Mouse (Mus musculus): ENCODE data around the gene Gm5089. TPM values are rescaled to one million over a fixed set of nuclear protein-coding genes. Genes with fewer than 3 reads are reported as not detected.

Gm5089 gene
- polyA plus RNA-seq, 1 experiment from 2014 or later: 2.1 TPM

DNA sequence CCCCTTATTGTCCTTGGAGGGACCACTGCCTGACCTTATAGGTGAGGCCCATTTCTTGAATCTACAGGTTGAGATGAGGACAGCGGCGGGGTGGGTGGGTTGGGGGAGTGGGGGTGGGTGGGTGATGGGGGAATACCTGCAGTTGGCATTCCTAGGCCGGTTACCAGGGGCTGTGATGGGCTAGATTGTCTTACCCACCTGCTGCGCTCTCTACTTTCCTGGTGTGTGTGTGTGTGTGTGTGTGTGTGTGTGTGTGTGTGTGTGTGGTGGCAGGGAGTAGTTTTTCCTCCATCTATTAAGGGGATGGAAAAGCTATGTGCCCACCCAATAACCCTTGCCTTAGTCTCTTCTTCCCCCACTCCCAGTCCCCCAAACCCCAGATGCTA, 33.5 kb upstream of the Gm5089 start:
- Histone ChIP-seq H3K4me2 (peak overlapping the region; percentile 63), H3K9ac (peak overlapping the region; percentile 38; the same call in 1 of the 2 replicates), H3K4me3 (replicated peaks) (peak overlapping the region; percentile 24), H3K9me3 (no peaks in the 10 kb centered on the region), H3K27me3 (peaks cover 57% of the 10 kb centered on the region), H3K27ac (peak overlapping the region; percentile 73), H3K4me1 (peaks cover 54% of the 10 kb centered on the region), H3K36me3 (replicated peaks) (no peaks in the 10 kb centered on the region)
- WGBS: 0% methylated on average over 3 of the region's 4 CpGs
- ATAC-seq (ENCODE audit: low FRiP score): no peak

DNA sequence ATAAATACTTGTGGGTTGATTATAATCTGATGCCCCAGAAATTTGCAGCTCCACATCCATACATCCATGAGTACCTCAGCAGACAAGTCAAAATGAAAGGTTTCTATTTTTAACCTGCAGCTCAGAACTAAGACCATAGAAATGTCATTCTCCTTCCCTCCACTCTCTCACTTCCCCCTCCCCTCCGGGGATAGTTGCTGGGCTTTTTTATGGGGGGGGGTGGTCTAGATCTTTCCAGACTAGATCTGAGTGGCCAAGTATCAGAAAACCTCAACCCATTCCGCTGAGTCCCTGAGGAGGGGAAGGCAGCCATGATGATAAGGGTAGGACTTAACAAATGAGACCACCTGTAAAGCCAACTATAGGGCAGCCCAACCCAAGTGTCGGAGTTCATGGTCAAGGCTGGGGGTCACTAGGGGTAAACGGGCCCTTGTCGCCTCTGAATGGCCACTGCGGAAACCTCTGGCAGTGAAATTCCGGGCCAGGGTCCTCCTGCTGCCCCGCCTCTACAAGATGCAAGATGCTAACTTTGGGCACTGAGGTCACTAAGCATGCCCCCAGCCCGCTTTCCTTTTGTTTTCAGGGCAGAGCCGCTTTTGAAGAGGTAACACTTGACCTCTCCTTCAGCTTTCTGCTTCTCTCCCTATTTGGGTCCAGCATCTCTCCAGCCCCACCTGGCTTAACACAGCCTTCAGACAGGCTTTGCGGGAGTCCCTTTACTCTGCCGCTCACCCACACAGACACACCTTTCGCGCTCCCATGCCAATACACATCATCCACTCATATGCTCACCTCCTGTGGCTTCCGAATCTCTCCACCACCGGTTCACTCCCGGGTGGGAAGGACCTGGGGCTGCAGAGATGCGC, 32.9 kb upstream of the Gm5089 start:
- Histone ChIP-seq H3K4me3 (replicated peaks) (peak overlapping the region; percentile 24), H3K27me3 (peaks cover 60% of the 10 kb centered on the region), H3K9me3 (no peaks in the 10 kb centered on the region), H3K9ac (peak overlapping the region; percentile 38), H3K27ac (peak overlapping the region; percentile 73; the same call in 1 of the 2 replicates), H3K4me2 (peak overlapping the region; percentile 63), H3K4me1 (peaks cover 53% of the 10 kb centered on the region), H3K36me3 (replicated peaks) (peaks cover 2% of the 10 kb centered on the region; the same call in 1 of the 2 replicates)
- WGBS: 6% methylated on average over 18 of the region's 18 CpGs
- ATAC-seq (ENCODE audit: low FRiP score): no peak

DNA sequence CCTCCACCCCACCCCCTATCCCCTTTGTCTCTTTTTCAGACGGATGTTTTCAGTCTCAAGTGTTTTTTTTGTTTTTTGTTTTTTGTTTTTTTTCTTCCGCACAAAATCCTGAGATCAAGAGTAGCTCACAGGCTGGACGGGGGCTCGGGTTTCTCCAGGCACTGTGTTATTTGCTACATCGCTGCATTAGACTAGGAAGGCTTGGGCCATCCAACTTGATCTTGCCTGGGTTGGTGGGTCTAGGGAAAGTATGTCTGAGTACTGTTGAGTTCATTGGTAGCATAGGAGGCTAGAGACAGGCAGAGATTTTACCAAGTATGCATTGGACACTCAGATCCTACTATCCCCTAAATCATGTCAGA, 32.1 kb upstream of the Gm5089 start:
- ATAC-seq (ENCODE audit: low FRiP score): no peak
- H3K27me3 ChIP-seq: peaks cover 67% of the 10 kb centered on the region
- peak overlapping the region; percentile 55 for H3K9ac ChIP-seq
- H3K27ac ChIP-seq: peak overlapping the region; percentile 88
- H3K9me3 ChIP-seq: no peaks in the 10 kb centered on the region
- peak overlapping the region; percentile 63 for H3K4me2 ChIP-seq
- WGBS: 3% methylated on average over 5 of the region's 5 CpGs
- peak overlapping the region; percentile 90 for H3K4me3 ChIP-seq (replicated peaks)
- H3K36me3 ChIP-seq (replicated peaks): peaks cover 9% of the 10 kb centered on the region; the same call in 1 of the 2 replicates
- peaks cover 54% of the 10 kb centered on the region for H3K4me1 ChIP-seq

DNA sequence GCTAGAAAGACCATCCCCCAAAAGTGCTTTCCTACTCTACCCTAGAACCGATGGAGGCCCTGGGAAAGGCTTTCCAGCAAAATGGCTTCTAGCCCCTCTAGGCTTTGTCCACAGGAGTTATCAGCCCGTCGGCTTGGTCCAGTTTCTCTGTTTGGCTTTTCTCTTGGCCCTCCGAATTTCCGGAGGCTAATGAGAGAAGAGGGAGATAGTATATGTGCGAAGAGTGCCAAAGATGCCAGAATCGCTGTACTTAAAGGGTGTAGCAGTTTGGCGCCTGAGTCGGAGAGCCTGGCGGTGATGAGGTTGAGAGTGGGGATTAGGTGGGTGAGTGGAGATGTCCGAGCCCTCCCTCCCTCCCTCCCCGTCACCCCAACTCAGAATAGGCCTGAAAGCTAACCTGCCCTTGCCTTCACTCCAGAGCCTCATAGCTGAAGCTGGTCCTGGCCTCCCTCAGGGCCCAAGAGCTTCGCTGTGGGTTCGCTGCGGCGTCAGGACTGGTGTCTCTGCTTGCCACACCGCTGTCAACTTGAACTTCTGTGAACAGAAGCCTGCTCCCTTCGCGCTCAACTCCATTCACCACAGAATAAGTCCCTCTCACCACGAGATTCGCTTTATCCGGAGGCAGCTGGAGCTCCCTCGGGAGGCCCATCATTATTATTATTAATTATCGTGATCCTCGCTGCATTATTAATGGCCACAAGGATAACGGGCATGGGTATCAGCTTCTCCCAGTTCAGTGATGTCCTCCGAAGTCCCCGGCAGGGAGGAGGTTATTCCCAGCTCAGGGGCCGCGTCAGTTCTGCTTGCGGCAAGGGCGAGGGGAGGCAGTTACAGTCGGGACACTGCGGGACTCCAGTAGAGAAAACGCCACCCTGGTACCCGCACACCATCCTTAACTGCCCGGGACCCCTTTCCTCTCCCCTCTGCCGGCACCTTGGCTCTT, 31.4 kb upstream of the Gm5089 start:
- peak; percentile 18 for ATAC-seq (ENCODE audit: low FRiP score)
- peak overlapping the region; percentile 90 for H3K4me3 ChIP-seq (replicated peaks)
- H3K36me3 ChIP-seq (replicated peaks): peaks cover 10% of the 10 kb centered on the region; the same call in 1 of the 2 replicates
- peak overlapping the region; percentile 63 for H3K4me2 ChIP-seq
- peaks cover 56% of the 10 kb centered on the region for H3K4me1 ChIP-seq
- H3K9me3 ChIP-seq: no peaks in the 10 kb centered on the region
- 2% methylated on average over 38 of the region's 38 CpGs for WGBS
- H3K27me3 ChIP-seq: peaks cover 66% of the 10 kb centered on the region
- H3K27ac ChIP-seq: peak overlapping the region; percentile 88
- peak overlapping the region; percentile 55 for H3K9ac ChIP-seq

DNA sequence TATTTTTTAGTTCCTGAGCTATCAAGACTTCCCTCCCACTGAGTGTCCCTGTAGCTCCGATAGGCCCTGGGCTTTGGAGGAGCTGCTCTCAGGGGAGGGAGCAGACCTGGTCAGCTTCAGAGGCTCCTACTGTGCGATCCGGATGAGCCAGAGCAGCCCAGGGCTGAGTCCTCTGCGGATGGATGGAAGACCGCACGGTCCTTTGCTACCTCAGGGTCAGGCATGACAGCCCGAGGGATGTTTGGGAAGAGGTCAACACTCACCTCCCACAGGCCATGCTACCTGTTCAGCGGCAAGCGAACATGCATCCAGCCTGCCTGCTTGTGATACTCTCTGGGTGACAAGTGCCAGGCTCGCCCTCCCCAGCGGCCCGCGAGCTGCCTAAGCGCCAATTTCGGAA, 30.3 kb upstream of the Gm5089 start:
- Histone ChIP-seq H3K9ac (peak overlapping the region; percentile 55), H3K36me3 (replicated peaks) (peaks cover 15% of the 10 kb centered on the region; the same call in 1 of the 2 replicates), H3K4me1 (peaks cover 58% of the 10 kb centered on the region), H3K4me2 (peak overlapping the region; percentile 63), H3K27ac (peak overlapping the region; percentile 88), H3K27me3 (peaks cover 69% of the 10 kb centered on the region), H3K4me3 (replicated peaks) (peak overlapping the region; percentile 90), H3K9me3 (no peaks in the 10 kb centered on the region)
- peak; percentile 40 for ATAC-seq (ENCODE audit: low FRiP score)
- 8% methylated on average over 15 of the region's 15 CpGs for WGBS

DNA sequence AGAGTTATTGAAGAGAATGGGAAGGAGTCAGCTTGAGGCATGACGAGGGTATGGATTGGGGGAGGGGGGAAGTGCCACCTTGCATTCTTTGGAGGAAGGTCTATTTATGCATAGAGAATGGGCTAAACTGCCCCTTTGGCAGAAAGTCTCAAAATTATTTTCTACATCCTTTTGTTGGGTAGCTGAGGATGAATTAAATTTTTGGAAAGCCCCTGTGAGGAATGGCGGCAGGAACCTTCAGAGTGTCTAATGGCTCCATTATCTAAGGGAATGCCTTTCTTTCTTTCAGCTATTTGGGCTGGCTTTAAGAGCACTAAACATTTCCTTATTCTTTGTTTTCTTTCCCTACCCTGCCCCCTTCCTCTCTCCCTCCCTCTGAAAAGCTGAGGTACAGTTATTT, 29.4 kb upstream of the Gm5089 start:
- peaks cover 71% of the 10 kb centered on the region for H3K27me3 ChIP-seq
- H3K36me3 ChIP-seq (replicated peaks): peaks cover 16% of the 10 kb centered on the region; the same call in 1 of the 2 replicates
- H3K4me2 ChIP-seq: peak overlapping the region; percentile 63
- peak overlapping the region; percentile 55 for H3K9ac ChIP-seq
- H3K9me3 ChIP-seq: no peaks in the 10 kb centered on the region
- H3K4me1 ChIP-seq: peaks cover 61% of the 10 kb centered on the region
- WGBS: 2% methylated on average over 2 of the region's 2 CpGs
- H3K27ac ChIP-seq: peak overlapping the region; percentile 66; the same call in 1 of the 2 replicates
- H3K4me3 ChIP-seq (replicated peaks): peak overlapping the region; percentile 90
- ATAC-seq (ENCODE audit: low FRiP score): no peak

DNA sequence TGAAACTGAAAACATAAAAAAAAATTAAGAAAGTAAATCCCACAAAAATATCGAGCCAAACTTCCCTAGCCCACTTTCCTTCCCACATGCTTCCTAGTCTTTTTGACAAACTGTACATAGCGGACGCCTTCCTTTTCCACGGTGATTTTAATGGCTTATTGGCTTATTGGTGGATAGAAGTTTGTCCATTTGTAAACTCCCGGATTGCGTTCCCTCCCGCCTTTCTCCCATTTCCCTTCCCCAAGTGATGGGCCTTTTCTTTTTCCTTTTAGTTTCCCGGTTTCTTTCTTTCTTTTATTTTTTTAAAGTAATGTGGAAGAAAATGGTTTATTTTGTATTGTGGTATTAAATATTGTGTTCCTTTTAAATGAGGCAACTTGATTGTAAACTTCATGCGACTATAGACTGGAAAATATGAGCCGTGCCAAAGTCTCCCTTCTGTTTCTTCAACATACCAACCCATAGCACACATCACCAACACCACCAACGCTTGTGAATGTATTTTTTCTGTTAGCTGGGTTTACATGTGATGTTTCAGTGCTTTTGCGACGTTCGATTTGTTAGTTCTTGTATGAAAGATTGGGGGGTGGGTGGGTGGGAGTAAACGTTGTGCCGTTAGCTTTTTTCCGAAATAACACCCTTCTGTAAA, 28.7 kb upstream of the Gm5089 start:
- H3K9ac ChIP-seq: peak overlapping the region; percentile 58
- H3K4me1 ChIP-seq: peaks cover 61% of the 10 kb centered on the region
- H3K36me3 ChIP-seq (replicated peaks): peaks cover 16% of the 10 kb centered on the region; the same call in 1 of the 2 replicates
- peak overlapping the region; percentile 63 for H3K4me2 ChIP-seq
- peak overlapping the region; percentile 90 for H3K4me3 ChIP-seq (replicated peaks)
- no peak for ATAC-seq (ENCODE audit: low FRiP score)
- peaks cover 68% of the 10 kb centered on the region for H3K27me3 ChIP-seq
- peak overlapping the region; percentile 61; the same call in 1 of the 2 replicates for H3K27ac ChIP-seq
- WGBS: 11% methylated on average over 17 of the region's 17 CpGs
- H3K9me3 ChIP-seq: no peaks in the 10 kb centered on the region

DNA sequence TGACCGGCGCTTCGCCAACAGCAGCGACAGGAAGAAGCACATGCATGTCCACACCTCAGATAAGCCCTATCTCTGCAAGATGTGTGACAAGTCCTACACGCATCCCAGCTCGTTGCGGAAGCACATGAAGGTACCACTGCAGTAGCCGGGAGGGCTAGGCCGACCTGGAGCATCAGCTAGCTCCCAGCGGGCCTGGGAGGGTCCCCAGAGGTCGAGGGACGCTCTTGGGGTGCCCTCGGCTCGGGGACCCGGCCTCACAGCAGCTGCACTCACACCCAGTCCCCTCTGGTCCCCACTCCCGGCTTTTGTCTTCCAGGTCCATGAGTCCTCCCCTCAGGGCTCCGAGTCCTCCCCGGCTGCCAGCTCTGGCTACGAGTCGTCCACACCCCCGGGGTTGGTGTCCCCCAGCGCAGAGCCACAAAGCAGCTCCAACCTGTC, 27.7 kb upstream of the Gm5089 start:
- peaks cover 68% of the 10 kb centered on the region for H3K27me3 ChIP-seq
- peak overlapping the region; percentile 99 for H3K27ac ChIP-seq
- peaks cover 62% of the 10 kb centered on the region for H3K4me1 ChIP-seq
- no peaks in the 10 kb centered on the region for H3K9me3 ChIP-seq
- H3K36me3 ChIP-seq (replicated peaks): peaks cover 16% of the 10 kb centered on the region; the same call in 1 of the 2 replicates
- peak overlapping the region; percentile 63 for H3K4me2 ChIP-seq
- H3K9ac ChIP-seq: peak overlapping the region; percentile 99
- ATAC-seq (ENCODE audit: low FRiP score): no peak
- H3K4me3 ChIP-seq (replicated peaks): peak overlapping the region; percentile 90
- under 1% methylated on average over 22 of the region's 22 CpGs for WGBS

DNA sequence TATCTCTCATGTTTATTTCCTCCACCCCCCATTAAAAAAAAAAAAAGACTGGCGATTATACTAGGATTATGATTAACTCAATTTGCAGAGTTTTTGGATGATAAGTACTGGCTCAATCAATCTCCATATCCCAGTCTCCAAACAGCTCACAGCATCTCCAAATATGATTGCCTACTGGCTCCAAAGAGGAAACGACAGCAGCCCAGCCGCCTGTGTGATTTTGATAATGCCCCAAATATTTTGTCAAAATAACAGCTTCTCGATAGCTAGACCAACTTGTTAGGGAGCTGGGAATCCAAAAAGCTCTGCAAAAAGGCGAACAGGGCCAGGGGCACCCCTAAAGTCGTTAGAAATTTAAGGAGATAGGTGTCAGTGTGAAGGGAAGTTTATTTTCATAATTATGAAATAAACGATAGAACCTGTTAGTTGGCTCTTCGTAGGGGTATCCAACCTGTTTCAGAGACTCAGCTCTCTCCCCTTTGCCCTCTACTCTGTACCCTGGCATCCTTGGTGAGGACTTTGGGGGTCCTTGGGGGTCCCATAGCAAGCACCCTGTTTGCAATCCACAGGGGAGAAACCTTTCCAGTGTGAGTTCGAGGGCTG, 27.2 kb upstream of the Gm5089 start:
- H3K27me3 ChIP-seq: peaks cover 68% of the 10 kb centered on the region
- H3K4me1 ChIP-seq: peaks cover 65% of the 10 kb centered on the region
- peak overlapping the region; percentile 99 for H3K27ac ChIP-seq
- peak overlapping the region; percentile 90 for H3K4me3 ChIP-seq (replicated peaks)
- H3K9ac ChIP-seq: peak overlapping the region; percentile 99
- peak overlapping the region; percentile 63 for H3K4me2 ChIP-seq
- no peaks in the 10 kb centered on the region for H3K9me3 ChIP-seq
- 1% methylated on average over 9 of the region's 9 CpGs for WGBS
- ATAC-seq (ENCODE audit: low FRiP score): no peak
- H3K36me3 ChIP-seq (replicated peaks): peaks cover 16% of the 10 kb centered on the region; the same call in 1 of the 2 replicates

DNA sequence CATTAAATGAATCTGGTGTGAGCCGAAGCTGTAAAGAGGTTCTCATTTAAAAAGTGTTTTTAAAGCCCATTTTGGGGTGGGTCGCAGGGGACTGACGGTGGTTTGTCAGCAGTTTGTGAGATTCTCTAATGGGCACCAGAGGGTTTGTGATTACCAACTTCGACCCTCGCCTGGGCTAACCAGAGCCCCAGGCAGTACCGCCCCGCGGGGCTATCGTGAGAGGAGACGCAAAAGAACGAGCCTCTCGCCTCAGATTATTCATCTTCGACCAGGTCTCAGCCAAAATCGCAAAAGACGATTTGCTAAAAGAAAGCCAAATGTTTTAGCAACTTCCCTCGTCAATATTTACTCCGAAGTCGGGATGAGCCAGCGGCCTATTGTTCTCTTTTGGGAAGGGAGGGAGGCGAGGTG, 26.4 kb upstream of the Gm5089 start:
- peaks cover 16% of the 10 kb centered on the region; the same call in 1 of the 2 replicates for H3K36me3 ChIP-seq (replicated peaks)
- H3K9me3 ChIP-seq: no peaks in the 10 kb centered on the region
- H3K27ac ChIP-seq: peak overlapping the region; percentile 99
- peaks cover 57% of the 10 kb centered on the region for H3K4me1 ChIP-seq
- H3K9ac ChIP-seq: peak overlapping the region; percentile 99
- ATAC-seq (ENCODE audit: low FRiP score): no peak
- H3K27me3 ChIP-seq: peaks cover 65% of the 10 kb centered on the region
- H3K4me3 ChIP-seq (replicated peaks): peak overlapping the region; percentile 90
- H3K4me2 ChIP-seq: peak overlapping the region; percentile 63
- WGBS: 0% methylated on average over 20 of the region's 20 CpGs

DNA sequence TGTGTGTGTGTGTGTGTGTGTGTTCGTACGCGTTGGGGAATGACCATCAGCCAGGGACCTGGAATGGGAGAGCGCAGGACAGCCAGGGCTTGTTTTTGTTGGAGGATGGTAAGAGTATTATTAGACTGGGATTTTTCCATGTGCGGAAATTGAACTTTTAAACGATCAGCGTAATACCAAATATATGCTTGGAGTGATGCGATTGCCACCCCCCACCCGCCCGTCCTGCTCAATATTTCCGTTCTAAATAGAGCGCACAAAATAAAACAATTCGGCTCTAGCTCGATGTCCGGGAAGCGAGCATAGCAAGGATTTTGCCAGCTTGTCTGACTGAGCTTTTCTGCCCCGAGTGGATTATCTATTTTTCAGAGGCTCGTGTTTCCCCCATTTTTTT, 25.9 kb upstream of the Gm5089 start:
- peaks cover 61% of the 10 kb centered on the region for H3K27me3 ChIP-seq
- H3K27ac ChIP-seq: peak overlapping the region; percentile 99
- no peak for ATAC-seq (ENCODE audit: low FRiP score)
- H3K4me2 ChIP-seq: peak overlapping the region; percentile 63
- under 1% methylated on average over 18 of the region's 18 CpGs for WGBS
- no peaks in the 10 kb centered on the region for H3K9me3 ChIP-seq
- peaks cover 16% of the 10 kb centered on the region; the same call in 1 of the 2 replicates for H3K36me3 ChIP-seq (replicated peaks)
- H3K4me1 ChIP-seq: peaks cover 52% of the 10 kb centered on the region
- peak overlapping the region; percentile 99 for H3K9ac ChIP-seq
- H3K4me3 ChIP-seq (replicated peaks): peak overlapping the region; percentile 90

Data from forebrain, embryonic 12.5 days (tissue).